Mouse (Mus musculus) brain, embryonic 18.5 days (tissue): Measurements from ENCODE around the gene Fbxo47.

Experiments
- DNase-seq: peaks from one replicate; pipeline ENCODE4 v3.0.0-alpha.2; 2012; ENCODE audit warnings: low read depth, low spot score

Fbxo47 gene

DNA sequence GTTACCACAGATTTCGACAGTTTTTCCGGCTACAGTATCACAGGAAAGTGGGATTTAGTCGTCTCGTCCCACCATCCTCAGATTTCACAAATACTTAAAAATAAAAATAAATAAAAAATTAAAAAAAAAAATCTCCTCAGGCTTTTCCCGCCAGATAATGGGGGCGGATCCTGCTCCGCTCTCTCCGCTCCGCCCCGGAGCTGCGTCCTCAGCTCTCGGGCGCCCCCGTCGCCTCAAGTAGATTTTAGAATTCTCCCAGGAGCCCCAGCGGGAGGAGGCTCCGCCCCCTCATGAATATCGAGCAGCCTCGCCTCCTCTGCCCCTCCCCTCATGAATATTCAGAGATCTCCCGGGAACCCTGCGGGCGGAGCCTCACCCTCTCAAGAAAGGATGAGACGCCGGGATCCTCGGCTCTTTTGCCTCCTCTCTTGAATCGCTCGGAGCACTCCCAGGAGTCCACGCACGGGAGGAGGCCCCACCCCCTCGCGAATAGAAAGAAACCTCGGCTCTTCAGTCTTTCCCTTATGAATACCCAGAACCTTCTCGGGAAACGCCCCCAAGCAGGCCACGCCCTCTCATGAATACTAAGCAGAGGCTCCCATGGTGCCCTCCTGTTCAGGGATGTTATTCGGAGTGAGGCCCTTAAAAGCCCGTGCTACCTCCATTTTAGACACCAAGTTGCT lies at the start of gene Fbxo47:
TSS of gene Fbxo47 (minus strand) at position 237 of the 683 bp plus-strand sequence.
- peak; percentile 96 for DNase-seq

DNA sequence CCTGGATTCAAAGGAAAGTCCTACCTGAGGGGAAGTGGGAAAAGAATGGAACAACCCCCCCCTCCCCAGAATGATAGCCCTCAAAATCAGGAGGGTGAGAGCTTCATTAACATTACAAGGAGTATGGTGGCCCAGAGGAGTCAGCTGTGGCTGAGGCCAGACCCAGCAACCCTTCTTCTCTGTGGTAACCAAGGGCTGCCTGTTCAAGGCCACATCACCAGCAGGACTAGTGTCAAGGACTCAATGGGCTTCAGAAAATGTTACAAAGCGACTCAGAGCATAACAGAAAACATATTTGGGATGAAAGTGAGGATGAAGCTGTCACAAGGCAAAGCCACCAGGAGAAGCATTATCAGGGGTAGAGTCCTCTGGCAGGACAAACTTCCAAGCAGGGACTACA lies 49.6 kb upstream of the Fbxo47 start:
- no peak for DNase-seq

DNA sequence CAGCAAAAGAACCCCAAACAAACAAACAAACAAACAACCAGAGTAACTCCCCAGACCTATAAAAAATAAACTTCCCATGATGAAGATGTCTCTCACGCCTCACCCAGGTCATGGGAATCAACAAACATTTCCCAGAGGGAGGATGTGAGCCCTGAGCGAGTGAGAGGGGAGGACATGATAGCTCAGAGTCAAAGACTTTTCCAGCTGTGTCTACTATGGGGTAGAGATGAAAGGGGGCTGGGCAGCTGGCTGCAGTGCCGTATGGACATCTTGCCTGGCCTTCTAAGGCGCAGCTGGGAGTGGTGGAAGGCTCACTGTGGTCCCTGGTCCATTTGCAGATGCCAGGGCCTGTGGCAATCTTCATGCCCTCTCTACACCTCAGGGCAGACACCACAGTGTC lies 45.0 kb upstream of the Fbxo47 start:
- no peak for DNase-seq

DNA sequence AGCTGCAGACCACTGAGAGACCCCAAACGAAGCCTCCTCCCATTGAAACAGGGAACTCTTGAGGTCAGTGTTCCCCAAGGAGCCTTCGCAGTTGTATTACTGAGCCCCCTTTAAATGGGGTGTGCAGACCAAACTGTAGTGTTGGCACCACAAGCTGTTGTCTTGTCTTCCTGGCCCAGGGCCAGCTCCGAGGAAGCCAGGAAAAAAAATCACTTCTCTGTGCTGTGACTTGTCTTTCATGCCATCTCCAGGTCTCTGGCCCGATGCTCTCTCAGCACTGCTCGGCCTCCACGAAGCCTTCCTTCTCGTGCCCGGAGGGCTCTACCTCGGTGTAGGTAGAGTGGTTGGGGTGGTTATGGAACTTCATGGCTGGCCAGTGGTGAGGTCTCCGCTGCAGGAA lies 40.3 kb upstream of the Fbxo47 start:
- DNase-seq, result no peak

DNA sequence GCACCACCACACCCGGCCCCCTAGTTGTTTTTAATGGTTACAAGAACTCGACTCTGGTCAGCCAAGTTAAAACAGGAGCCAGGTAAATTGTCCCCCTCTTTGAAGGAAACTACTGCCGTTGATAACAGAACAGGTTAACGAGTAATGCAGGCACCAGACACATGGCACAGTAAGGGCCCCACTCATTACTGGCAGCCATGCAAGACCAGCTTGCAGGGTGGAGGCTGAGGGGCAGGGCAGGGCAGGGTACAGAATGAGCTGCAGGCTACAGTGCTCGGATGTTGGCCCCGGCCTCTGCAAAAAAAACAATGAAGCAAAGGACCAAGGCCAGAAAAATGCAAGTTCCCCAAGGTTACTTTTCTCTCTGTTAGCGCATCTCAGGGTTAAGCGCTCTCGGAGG lies 39.7 kb upstream of the Fbxo47 start:
- no peak for DNase-seq

DNA sequence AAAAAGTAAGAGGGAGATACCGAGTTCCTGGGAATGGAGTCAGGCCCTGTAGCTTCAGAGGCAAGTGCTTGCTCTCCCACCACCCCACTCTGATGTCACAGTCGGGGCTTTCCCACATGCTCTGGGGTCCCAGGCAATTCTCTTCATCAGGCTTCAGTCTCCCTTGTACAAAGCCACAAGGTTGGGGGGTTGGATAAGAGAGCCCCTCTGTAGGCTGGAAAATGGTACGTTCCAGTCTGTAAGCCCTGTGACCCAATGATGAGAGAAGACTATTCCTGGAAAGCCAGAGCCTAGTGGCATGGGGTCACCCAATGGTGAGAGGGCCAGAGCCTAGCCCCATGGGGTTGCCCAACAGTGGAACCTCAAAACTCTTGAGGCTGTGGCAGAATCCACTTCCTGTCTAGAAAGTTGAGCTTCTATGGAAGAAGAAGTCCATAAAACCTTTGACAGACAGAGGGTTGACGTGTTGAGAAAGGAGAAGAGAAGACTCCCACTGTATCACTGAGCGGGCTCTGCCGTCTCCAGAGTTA lies 32.1 kb upstream of the Fbxo47 start:
- no peak for DNase-seq

DNA sequence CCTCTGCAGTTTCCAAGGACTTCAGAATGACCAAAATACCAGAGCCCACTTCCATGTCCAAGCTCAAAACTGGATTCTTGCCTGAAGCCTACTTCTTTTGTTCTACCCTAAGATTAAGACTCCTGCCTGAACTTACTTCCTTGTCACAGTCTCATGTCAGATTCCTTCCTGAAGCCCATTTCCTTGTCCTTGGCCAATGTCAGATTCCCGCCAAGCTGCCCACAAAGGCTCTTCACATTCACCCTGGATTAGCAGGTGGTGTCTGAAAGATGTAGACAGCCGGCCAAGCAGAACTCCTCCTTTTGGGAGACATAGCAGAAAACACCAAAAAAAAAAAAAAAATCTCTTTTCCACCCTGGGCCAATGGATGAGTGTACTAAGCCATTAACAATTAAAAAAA lies 31.5 kb upstream of the Fbxo47 start:
- no peak for DNase-seq

DNA sequence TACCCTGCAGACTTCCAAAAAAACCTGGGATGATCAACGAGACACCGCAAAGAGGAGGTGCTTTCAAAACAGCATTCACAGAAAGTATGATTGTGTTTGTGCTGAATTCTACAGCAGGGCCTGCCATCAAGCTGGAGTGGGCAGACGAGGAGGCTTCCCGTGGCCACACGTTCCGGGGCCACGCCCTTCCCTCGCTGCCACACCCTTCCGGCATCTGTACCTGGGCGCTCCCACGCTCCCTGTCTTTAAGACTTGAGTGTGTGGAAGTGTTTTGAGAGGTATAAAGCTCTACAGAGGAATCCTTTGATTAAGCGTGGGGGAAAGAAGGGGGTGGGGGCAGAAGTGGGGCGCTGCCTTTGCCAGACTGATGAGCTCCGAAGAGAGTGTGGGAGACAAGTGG lies 29.2 kb upstream of the Fbxo47 start:
- no peak for DNase-seq

DNA sequence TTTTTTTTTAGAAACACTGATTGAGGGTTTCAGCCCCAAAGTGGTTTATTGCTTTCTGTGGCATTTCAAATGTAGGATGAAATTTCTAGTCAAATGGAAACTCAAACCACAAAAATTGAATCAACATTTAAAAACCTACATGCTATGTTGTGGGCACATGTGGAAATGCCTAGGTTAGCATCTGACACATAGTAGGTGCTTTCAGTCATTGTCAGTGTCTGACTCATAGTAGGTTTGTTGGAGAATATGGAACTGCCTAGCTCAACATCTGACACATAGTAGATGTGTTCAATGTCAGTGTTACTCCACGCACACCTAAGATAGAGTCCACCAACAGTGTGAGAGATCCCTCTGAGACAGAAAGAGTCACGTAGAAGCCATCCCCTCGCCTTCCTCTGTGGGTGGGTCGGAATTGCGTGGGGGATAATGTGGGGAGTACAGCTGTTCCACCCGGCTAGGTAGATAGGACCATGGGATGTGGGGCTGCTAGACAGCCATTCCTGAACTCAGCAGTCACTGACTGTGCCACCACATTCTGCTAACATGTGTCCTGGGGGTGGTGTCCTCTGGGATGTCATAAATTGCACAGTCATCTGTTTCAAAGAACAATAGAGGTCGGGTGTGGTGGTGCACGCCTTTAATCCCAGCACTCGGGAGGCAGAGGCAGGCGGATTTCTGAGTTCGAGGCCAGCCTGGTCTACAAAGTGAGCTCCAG lies 24.8 kb upstream of the Fbxo47 start:
- no peak for DNase-seq

DNA sequence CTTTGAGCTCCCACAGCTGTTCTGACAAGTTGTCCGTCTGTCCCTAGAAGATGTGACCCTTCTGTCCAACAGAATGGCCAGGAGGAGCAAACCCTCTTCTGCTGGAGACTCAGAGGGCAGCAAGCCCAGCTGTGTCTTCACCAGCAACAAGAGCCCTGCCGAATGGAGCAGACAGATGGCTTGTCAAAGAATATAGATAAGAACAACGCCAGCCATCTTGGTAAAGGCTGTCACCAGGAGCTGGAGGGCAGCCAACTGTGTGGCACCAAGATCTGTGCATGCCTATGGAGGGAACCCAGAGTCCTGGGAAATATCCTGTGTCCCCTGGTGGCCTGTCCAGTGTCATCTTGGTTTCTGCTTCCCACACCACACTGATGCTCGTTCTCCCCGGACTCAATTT lies 24.0 kb upstream of the Fbxo47 start:
- DNase-seq, result no peak

DNA sequence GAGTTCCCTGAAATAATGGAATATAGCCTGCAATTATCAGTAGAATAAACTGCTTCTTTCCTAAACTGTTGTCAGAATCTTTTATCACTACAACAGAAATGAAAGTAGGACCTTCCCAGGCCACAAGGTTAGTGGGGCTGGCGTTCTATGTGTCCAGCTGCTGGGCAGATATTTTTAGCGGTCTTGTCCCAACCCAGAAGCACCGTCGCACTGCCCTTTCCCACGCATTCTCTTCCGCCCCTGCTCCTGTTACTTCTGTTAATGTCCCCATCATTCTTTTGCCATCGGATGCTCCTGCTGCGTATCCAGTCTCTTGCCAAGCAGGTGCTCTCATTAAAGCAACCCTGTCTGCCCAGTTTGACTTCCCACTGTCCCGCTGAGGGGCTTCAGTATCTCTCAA lies 23.0 kb upstream of the Fbxo47 start:
- no peak for DNase-seq

DNA sequence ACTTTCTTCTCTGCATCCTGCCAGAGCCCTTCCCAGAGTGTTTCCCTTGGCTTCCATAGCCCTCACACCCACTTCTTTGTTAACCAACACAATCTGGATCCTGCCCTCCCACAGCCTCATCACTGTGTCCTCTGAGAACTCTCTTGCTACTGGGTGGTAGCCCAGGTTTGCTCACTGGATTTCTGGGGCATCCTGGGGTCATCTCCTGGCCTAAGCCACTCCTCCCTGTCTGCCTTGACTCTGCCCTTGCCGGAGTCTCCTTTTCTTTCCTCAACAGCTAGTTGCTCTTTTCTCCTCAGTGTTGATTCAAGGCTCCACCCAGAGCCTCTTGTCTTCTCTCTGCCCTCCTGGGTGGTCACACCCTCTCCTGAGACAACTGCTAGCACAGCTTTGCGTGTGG lies 22.0 kb upstream of the Fbxo47 start:
- DNase-seq, result no peak

DNA sequence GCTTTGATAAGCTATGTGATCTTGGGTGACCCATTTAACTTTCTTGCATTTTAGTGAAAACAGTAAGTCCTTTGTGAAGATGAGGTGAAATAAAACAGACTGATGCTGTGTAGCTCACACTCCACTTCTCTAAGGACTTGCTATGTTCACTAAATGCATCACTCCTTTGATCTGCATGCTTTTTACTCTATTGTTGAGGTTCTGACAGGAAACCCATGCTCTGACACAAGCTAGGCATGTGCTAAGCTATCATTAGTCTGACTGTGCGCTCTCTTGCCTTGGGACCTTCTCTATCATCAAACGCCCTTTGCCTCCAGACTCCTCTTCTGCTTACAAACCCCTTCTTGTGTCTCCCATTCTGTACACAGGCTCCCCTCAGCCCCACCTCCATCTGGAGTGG lies 21.6 kb upstream of the Fbxo47 start:
- no peak for DNase-seq

DNA sequence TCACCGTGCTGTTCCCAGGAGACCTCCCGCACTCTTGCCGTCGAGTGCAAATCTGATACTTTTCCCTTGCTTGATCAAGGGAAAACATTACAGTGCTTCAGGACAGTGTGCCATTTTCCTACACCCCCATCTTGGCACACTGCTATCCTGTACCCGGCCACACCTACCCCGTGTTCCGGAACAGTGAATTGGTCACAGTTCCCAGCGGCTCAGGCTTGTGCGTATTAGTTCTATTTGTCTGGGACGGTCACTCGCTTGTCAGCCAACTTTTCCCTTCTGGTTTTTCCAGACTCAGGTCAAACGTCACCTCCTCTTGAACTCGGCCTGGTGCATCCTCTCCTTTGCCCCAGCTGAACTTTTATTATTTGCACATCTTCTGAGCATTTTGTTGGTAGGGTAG lies 20.8 kb upstream of the Fbxo47 start:
- DNase-seq, result no peak

DNA sequence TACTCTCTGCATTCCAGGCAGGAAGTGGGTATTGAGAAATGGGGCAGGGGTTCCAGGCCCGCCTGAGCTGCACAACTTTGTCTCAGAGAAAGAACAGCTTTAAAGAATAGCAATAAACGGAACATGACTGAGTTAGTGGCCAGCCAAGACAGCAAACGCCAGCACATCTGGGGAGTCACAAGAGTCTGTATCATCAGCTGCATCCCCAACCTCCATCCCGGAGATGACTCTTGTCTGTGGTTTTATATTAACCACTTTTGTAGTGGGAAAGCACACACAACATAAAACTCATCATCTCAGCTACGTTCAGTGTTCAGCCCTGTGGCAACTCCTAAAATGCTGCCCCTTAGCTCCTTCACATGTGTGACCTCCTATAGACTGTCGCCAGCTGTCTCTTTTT lies 17.9 kb upstream of the Fbxo47 start:
- DNase-seq, result no peak

DNA sequence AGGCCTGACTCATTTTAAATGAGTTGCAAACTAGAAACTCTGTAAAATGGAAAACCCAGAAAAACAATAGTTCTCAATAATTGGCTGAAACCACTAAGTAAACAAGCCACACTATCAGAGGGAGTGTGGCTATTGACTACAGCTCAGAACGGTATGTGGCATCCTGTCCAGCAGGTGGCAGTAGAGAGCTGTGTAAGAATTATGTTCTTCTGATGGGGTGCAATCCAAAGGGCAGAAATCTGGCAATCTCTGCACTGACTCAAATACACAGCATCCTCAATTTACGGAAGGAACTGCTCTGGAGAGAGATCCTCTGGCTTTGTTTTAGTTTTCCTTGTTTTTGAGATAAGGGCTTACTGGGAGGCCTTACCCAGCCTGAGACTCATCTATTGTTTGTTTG lies 15.9 kb upstream of the Fbxo47 start:
- DNase-seq, result peak; percentile 72

DNA sequence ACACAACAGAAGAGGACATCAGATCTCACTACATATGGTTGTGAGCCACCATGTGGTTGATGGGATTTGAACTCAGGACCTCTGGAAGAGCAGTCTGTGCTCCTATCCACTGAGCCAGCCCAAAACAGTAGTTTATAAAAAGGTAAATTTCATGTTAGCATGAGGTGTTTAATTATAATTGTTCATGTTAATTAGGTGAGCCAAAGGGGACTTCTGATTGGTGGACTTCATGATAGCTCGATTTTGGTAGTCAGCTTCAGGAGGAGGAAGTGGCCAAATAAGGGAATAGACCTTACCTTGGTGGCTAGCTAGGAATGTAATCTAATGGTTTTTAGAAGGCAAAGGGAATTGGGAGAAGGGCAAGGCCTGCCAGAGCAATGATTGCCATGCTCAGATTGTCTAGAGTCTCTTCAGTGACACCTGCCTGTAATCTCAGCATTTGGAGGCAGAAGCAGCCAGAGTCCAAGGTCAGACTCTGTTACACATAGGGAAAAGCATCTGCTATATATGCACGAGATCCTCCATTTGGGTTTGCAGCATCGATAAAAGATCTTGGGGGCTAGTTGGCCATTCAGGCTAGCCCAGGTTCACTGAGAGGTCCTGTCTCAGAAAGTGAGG lies 13.7 kb upstream of the Fbxo47 start:
- no peak for DNase-seq

DNA sequence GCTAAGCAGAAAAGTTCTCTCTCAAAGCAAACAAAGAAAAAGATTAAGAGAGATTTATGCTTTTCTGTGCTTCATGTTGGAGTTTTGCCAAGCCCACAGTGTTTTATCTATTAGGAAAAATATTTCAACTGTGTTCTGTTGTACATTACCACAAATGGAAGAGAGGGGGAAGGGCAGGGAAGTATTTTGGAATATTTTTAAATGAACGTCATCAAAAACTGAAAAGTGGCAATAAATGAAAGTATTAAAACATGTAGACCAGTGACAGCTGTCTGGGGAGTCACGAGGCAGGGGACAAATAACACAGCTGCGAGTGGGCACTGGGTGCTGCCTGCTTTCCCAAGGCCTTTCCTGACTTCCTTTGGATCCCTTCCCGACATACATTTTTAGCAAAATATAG lies 12.7 kb upstream of the Fbxo47 start:
- no peak for DNase-seq

DNA sequence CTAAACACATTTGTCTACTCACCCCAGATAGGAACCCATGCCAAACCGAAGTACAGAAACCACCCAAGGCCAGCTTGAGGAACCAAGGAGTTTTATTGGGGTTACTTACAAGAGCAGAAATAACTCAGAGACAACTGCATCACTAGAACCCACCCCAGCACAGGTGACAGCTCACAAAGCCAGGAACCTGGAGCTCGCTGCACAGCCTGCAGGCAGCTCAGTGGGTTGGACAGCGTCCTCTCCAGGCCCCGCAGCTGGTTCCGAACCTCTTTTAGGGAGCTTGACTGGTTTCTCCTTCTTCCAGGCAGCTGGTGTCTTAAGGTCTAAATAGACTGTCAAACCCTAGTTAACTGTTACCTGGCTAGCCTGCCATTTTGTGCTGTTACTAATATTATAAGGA lies 7.9 kb upstream of the Fbxo47 start:
- no peak for DNase-seq

DNA sequence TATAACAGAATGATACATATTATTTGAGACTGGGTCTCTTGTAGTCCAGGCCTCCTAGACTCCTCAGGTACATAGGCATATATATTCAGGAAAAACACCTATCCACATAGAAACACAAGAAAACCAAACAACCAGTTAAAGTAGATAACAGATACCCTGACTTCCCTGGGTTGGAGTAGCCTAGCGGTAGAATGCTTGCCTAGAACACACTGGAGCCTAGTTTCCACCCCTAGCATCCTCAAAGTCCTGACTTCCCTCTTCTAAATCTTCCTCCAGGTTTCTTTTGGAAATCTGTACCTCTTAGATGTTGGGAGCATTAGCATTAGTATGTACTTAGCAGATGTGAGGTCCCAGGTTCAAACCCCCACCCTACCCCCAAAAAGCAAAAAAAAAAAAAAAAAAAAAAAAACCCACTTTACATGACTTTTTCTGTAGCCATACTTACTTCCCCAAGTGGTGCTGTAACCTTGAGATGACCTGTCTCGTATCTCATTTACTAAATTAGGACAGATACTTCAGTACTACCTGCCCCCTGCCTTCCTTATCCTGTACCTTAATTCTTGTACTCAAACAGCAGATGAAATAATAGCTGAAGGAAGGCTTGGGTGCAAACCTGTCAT lies 1.5 kb upstream of the Fbxo47 start:
- DNase-seq, result no peak

DNA sequence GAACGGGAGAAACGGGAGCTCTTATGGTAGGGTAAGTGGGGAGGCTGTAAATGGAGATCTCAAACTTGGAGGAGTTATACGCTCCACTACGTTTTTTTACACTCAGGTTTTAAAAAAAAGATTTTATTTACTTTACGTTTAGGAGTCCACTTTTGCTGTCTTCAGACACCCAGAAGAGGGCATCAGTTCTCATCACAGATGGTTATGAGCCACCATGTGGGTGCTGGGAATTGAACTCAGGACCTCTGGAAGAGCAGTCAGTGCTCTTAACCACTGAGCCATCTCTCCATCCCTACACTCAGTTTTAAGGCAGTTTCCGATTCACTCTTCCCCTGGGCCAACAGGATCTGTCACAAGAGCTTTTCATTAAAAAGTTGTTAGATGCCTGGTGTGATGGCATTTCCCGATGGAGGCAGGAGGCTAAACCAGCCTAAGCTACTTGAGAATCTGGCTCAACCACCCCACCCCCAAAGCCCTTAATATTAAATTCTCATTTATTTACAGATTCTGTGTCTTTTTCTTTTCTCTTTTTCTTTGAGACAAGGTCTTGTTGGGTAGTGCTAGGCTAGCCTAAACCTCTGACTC lies 739 bp upstream of the Fbxo47 start:
- no peak for DNase-seq

DNA sequence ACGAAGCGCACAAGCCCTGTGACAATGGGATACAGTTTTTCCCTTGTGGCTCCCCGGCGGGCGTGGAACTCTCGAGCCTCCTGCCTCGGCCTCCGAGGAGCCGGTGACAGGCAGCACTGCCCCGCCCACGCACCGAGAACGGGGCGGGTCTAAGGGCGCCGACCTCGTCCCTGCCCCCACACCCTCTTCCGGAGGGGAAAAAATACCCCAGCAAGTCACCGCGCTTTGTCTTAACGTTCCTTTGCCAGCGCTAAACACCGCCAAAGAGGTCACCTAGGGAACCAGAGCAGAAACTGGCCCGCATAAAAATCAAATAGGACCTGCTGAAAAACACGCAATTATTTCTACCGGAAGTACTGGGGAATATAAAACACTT lies 424 bp downstream of the Fbxo47 start:
- DNase-seq, result no peak
